Mouse (Mus musculus) forebrain, embryonic 10.5 days (tissue): ENCODE measurements around the gene Olfr455. TPM values are rescaled to one million over a fixed set of nuclear protein-coding genes. Genes with fewer than 3 reads are reported as not detected.

Source experiments
- DNase-seq: peaks from one replicate; pipeline ENCODE4 v3.0.0-alpha.2; 2017; ENCODE audit warnings: low spot score; ENCODE audit errors: extremely low spot score
- H3K27ac ChIP-seq: fragments of 300-500 bp; sonication (generic); 2 replicates; pipeline ENCODE4 v1.5.1; 2016; ENCODE audit warnings: mild to moderate bottlenecking
- H3K27me3 ChIP-seq: fragments of 300-500 bp; sonication (generic); 2 replicates; pipeline ENCODE4 v1.6.1; 2016; ENCODE audit warnings: mild to moderate bottlenecking; ENCODE audit not compliant: poor library complexity, severe bottlenecking
- H3K36me3 ChIP-seq: fragments of 300-500 bp; sonication (generic); replicated peaks from 2 replicates; pipeline ENCODE4 v1.6.1; 2016; ENCODE audit warnings: mild to moderate bottlenecking, moderate library complexity
- H3K4me1 ChIP-seq: fragments of 300-500 bp; sonication (generic); 2 replicates; pipeline ENCODE4 v1.6.1; 2016
- H3K4me3 ChIP-seq: fragments of 300-500 bp; sonication (generic); 2 replicates; pipeline ENCODE4 v1.5.1; 2016; ENCODE audit warnings: mild to moderate bottlenecking, moderate library complexity
- H3K9me3 ChIP-seq: fragments of 300-500 bp; sonication (generic); 2 replicates; pipeline ENCODE4 v1.6.1; 2016; ENCODE audit warnings: mild to moderate bottlenecking, moderate library complexity
- WGBS: fragments of 180-500 bp; shearing (Covaris S2); methylation state at CpG from one replicate; pipeline ENCODE4 v1.1.7; 2016; 5-methylcytosine and 5-hydroxymethylcytosine counted together
- polyA plus RNA-seq: library from polyadenylated mRNA; unstranded; fragments of >200 nt; fragmentation: Nextera tagmentation; extraction: Ambion mirVana; gene quantifications from 2 replicates; pipeline ENCODE4 v1.2.1, GENCODE M21; 2016

Gene Olfr455
- polyA plus RNA-seq, 1 experiment from 2014 or later, result not detected

GRCm38 (mm10) chr6:42545451-42545885, 1.9 kb downstream of the Olfr455 start:
- Histone ChIP-seq H3K27me3 (no peaks in the 10 kb centered on the region), H3K36me3 (no peaks in the 10 kb centered on the region), H3K9me3 (no peaks in the 10 kb centered on the region), H3K27ac (no peak overlapping the region), H3K4me1 (no peaks in the 10 kb centered on the region), H3K4me3 (no peak overlapping the region)
- 67% methylated on average over 2 of the region's 2 CpGs for WGBS
- no peak for DNase-seq

DNA sequence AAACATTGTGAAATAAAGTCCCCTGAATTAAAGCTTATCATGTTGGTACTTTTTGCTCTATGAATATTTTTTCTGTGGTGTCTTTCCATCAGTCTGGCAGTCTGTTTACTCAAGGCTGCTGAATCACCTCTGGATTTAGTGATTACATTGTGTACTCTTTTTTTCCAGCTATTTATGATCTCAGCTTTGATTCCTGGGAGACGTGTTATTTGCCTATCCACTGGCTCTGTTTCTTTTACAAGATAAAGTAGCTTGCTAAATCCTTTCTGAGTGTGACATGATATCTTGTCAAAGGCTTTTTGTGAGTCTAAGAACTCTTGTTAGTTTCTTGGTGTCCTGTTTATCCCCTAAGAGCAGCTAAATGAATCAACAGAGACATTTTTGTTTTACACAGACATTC, 2.5 kb downstream of the Olfr455 start:
- Histone ChIP-seq H3K9me3 (no peaks in the 10 kb centered on the region), H3K4me3 (no peak overlapping the region), H3K27ac (no peak overlapping the region), H3K4me1 (no peaks in the 10 kb centered on the region), H3K36me3 (no peaks in the 10 kb centered on the region), H3K27me3 (no peaks in the 10 kb centered on the region)
- WGBS, result 75% methylated on average over 1 of the region's 1 CpGs
- no peak for DNase-seq

GRCm38 (mm10) chr6:42542036-42543031, 5.1 kb downstream of the Olfr455 start:
- H3K27me3 ChIP-seq, result no peaks in the 10 kb centered on the region
- H3K4me1 ChIP-seq, result no peaks in the 10 kb centered on the region
- H3K4me3 ChIP-seq, result no peak overlapping the region
- H3K36me3 ChIP-seq, result no peaks in the 10 kb centered on the region
- H3K9me3 ChIP-seq, result no peaks in the 10 kb centered on the region
- 83% methylated on average over 4 of the region's 4 CpGs for WGBS
- no peak overlapping the region for H3K27ac ChIP-seq
- DNase-seq, result no peak

GRCm38 (mm10) chr6:42540681-42541080, 6.7 kb downstream of the Olfr455 start:
- no peak for DNase-seq
- no peaks in the 10 kb centered on the region for H3K27me3 ChIP-seq
- no peaks in the 10 kb centered on the region for H3K9me3 ChIP-seq
- H3K4me3 ChIP-seq, result no peak overlapping the region
- WGBS, result 71% methylated on average over 1 of the region's 1 CpGs
- H3K36me3 ChIP-seq, result no peaks in the 10 kb centered on the region
- H3K4me1 ChIP-seq, result no peaks in the 10 kb centered on the region
- no peak overlapping the region for H3K27ac ChIP-seq

DNA sequence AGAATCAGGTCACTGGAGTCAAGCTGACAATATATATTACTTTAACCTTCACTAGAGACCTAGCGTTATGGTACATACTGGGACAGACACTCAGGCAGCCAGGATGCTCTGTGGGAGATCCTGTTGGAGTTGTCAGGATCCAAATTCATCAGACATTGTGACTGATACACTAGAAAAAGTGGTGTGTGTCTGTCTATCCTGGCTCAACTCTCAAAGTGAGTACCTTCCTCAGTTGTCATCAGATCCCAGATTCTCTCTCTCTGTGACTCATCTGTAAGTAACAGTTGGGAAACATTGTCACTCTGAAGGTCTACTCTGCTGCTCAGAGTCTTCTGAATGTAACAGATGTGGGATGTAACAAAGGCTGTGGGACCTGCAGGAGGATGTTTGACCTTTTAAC, 7.7 kb downstream of the Olfr455 start:
- Histone ChIP-seq H3K27me3 (no peaks in the 10 kb centered on the region), H3K4me3 (no peak overlapping the region), H3K4me1 (no peaks in the 10 kb centered on the region), H3K9me3 (no peaks in the 10 kb centered on the region), H3K27ac (no peak overlapping the region), H3K36me3 (no peaks in the 10 kb centered on the region)
- no peak for DNase-seq
- WGBS, result 97% methylated on average over 1 of the region's 1 CpGs

DNA sequence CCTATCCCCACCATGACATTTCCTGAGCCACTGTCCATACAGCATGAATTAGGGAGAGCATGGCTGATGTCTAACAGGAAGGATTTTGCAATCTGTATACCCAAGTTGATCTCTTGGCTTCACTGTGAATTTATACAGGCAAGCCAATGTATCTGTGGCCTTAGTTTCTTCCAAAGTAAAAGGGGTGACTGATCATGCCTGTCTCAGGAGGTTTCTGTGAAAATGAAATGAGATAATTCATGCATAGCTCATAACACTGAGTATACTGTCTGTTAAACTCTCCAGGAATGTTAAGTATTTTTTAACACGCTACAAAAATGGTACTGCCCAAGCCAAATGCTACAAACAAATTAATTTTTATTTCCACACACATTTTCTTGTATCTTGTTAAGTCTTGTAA, 33.9 kb downstream of the Olfr455 start:
- Histone ChIP-seq H3K4me3 (no peak overlapping the region), H3K27me3 (no peaks in the 10 kb centered on the region), H3K4me1 (no peaks in the 10 kb centered on the region), H3K9me3 (no peaks in the 10 kb centered on the region), H3K36me3 (no peaks in the 10 kb centered on the region), H3K27ac (no peak overlapping the region)
- no peak for DNase-seq
- 84% methylated on average over 1 of the region's 1 CpGs for WGBS

- Histone ChIP-seq H3K4me1 (no peaks in the 10 kb centered on the region), H3K4me3 (no peak overlapping the region), H3K27me3 (no peaks in the 10 kb centered on the region), H3K27ac (no peak overlapping the region), H3K36me3 (no peaks in the 10 kb centered on the region), H3K9me3 (no peaks in the 10 kb centered on the region)
- no peak for DNase-seq
Observed at GRCm38 (mm10) chr6:42509311-42509710, 38.1 kb downstream of the Olfr455 start.

GRCm38 (mm10) chr6:42503478-42503877, 43.9 kb downstream of the Olfr455 start:
- DNase-seq, result no peak
- H3K4me3 ChIP-seq, result no peak overlapping the region
- H3K27me3 ChIP-seq, result no peaks in the 10 kb centered on the region
- no peaks in the 10 kb centered on the region for H3K36me3 ChIP-seq
- H3K27ac ChIP-seq, result no peak overlapping the region
- H3K9me3 ChIP-seq, result no peaks in the 10 kb centered on the region
- WGBS, result 95% methylated on average over 2 of the region's 2 CpGs
- H3K4me1 ChIP-seq, result no peaks in the 10 kb centered on the region

GRCm38 (mm10) chr6:42489731-42490130, 57.7 kb downstream of the Olfr455 start:
- Histone ChIP-seq H3K36me3 (no peaks in the 10 kb centered on the region), H3K27me3 (no peaks in the 10 kb centered on the region), H3K4me3 (no peak overlapping the region), H3K4me1 (no peaks in the 10 kb centered on the region), H3K27ac (no peak overlapping the region), H3K9me3 (no peaks in the 10 kb centered on the region)
- DNase-seq, result no peak
- 90% methylated on average over 1 of the region's 1 CpGs for WGBS

DNA sequence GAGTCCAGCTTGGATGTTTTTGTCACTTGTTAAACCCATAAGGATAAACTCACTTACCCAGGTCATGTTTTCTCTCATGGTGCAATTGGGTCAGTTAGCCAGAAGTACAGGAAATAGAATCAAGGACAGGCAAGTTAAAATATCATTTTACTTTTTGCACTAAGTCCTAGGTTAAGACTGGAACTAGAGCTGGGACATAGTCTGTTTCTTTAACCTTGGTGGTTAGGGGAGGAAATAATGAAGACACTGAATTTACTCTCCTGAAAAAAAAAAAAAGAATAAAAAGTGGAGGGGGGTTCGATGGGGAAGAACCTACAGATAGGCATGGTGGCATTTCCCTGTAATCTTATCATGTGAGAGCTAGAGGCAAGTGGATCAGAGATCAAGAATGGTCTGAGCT, 60.3 kb downstream of the Olfr455 start, which contains the start of gene Olfr456:
Olfr456 (minus strand) TSS at position 101 of the 400 bp plus-strand sequence.
- Histone ChIP-seq H3K36me3 (no peaks in the 10 kb centered on the region), H3K4me3 (no peak within 1 kb of the TSS), H3K27ac (no peak within 1 kb of the TSS), H3K9me3 (no peaks in the 10 kb centered on the region), H3K27me3 (no peaks in the 10 kb centered on the region), H3K4me1 (no peaks in the 10 kb centered on the region)
- 82% methylated on average over 1 of the region's 1 CpGs for WGBS
- no peak for DNase-seq

Other genes starting within 250 kb of the Olfr455 start
- 1.5 and 1.6 TPM in 2 replicates for gene Fam131b, start 222.9 kb downstream of the Olfr455 start, polyA plus RNA-seq
- 79.3 and 80.8 TPM in 2 replicates for gene Zyx, start 198.0 kb downstream of the Olfr455 start, polyA plus RNA-seq
- 1.8 and 2.0 TPM in 2 replicates for gene Epha1, start 174.3 kb downstream of the Olfr455 start, polyA plus RNA-seq
- gene Tas2r143, start 147.3 kb downstream of the Olfr455 start, polyA plus RNA-seq, result not detected in 2 replicates
- gene Tas2r135, start 142.2 kb downstream of the Olfr455 start, polyA plus RNA-seq, result not detected in 2 replicates
- not detected in 2 replicates for gene Tas2r126, start 113.1 kb downstream of the Olfr455 start, polyA plus RNA-seq
- not detected in 2 replicates for gene Olfr458, start 82.4 kb downstream of the Olfr455 start, polyA plus RNA-seq
- not detected in 2 replicates for gene Olfr457, start 71.3 kb downstream of the Olfr455 start, polyA plus RNA-seq
- not detected in 2 replicates for gene Olfr456, start 60.4 kb downstream of the Olfr455 start, polyA plus RNA-seq
- not detected in 2 replicates for gene Tcaf3, start 50.1 kb upstream of the Olfr455 start, polyA plus RNA-seq
- gene Tcaf2, start 97.7 kb upstream of the Olfr455 start, polyA plus RNA-seq, result 4.4 and 5.0 TPM in 2 replicates
- 97.3 and 99.4 TPM in 2 replicates for gene Tcaf1, start 162.5 kb upstream of the Olfr455 start, polyA plus RNA-seq
- gene Olfr453, start 191.8 kb upstream of the Olfr455 start, polyA plus RNA-seq, result not detected in 2 replicates
- not detected in 2 replicates for gene Olfr38, start 208.8 kb upstream of the Olfr455 start, polyA plus RNA-seq
- gene Olfr452, start 237.5 kb upstream of the Olfr455 start, polyA plus RNA-seq, result not detected in 2 replicates